Mouse (Mus musculus): ENCODE measurements around the gene Ccnd3. TPM values are rescaled to one million over a fixed set of nuclear protein-coding genes. Genes with fewer than 3 reads are reported as not detected.

Gene Ccnd3
- polyA plus RNA-seq, 1 experiment from 2014 or later: 214 TPM

DNA sequence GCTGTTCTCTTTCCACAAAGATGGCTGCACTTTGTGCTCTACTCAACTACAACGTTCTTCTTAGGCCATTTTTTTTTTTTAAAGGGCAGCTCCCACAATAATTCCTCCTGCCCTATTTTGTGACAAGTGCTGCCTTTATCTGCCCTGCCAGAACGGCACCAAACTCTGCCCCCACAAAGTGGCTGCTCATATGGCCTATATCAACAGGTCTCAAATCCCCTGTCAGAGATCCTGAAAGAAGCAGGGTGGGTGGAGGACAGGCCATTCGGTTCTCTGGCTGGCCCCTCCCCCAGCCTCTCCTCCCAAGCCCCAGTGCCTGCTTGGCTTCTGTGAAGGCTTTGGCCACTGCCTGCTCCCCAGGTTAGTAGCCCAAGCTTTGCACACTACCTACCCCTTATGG is 19.9 kb upstream of the Ccnd3 start:
- 7% methylated on average over 3 of the region's 3 CpGs for WGBS
- no peaks in the 10 kb centered on the region for H3K27me3 ChIP-seq (replicated peaks; ENCODE audit: insufficient read depth, low read length)
- no peak overlapping the region for H3K9ac ChIP-seq (replicated peaks; ENCODE audit: low read depth)
- no peak overlapping the region for H3K4me2 ChIP-seq (replicated peaks; ENCODE audit: low read depth, low read length)
- H3K9me3 ChIP-seq (ENCODE audit: low read length): no peaks in the 10 kb centered on the region
- ATAC-seq: no peak
- H3K36me3 ChIP-seq (ENCODE audit: insufficient read depth, low read length): peaks cover 19% of the 10 kb centered on the region
- no peaks in the 10 kb centered on the region for H3K4me1 ChIP-seq (ENCODE audit: insufficient read depth, low read depth, low read length)
- peak overlapping the region; percentile 49 for H3K27ac ChIP-seq (ENCODE audit: low read length)
- DNase-seq (ENCODE audit: low spot score): no peak
- no peak overlapping the region for H3K4me3 ChIP-seq (ENCODE audit: low read depth, low read length)
- TF ChIP-seq EP300 (IDR thresholded peaks at IDR 0.05) (no peak), CTCF (IDR thresholded peaks at IDR 0.05) (no peak)

GRCm38 (mm10) chr17:47485791-47486190 is 19.1 kb upstream of the Ccnd3 start:
- H3K4me3 ChIP-seq (ENCODE audit: low read depth, low read length): no peak overlapping the region
- WGBS: 49% methylated on average over 3 of the region's 3 CpGs
- H3K27ac ChIP-seq (ENCODE audit: low read length): no peak overlapping the region
- H3K36me3 ChIP-seq (ENCODE audit: insufficient read depth, low read length): peaks cover 26% of the 10 kb centered on the region
- TF ChIP-seq EP300 (IDR thresholded peaks at IDR 0.05): no peak
- TF ChIP-seq CTCF (IDR thresholded peaks at IDR 0.05): no peak
- H3K9me3 ChIP-seq (ENCODE audit: low read length): no peaks in the 10 kb centered on the region
- no peak overlapping the region for H3K4me2 ChIP-seq (replicated peaks; ENCODE audit: low read depth, low read length)
- DNase-seq (ENCODE audit: low spot score): peak; percentile 41
- H3K4me1 ChIP-seq (ENCODE audit: insufficient read depth, low read depth, low read length): no peaks in the 10 kb centered on the region
- no peak for ATAC-seq
- H3K9ac ChIP-seq (replicated peaks; ENCODE audit: low read depth): no peak overlapping the region
- H3K27me3 ChIP-seq (replicated peaks; ENCODE audit: insufficient read depth, low read length): no peaks in the 10 kb centered on the region

GRCm38 (mm10) chr17:47490791-47491190 is 14.1 kb upstream of the Ccnd3 start:
- H3K9me3 ChIP-seq (ENCODE audit: low read length): no peaks in the 10 kb centered on the region
- DNase-seq (ENCODE audit: low spot score): no peak
- no peak overlapping the region for H3K27ac ChIP-seq (ENCODE audit: low read length)
- H3K4me2 ChIP-seq (replicated peaks; ENCODE audit: low read depth, low read length): no peak overlapping the region
- no peak for ATAC-seq
- peak; percentile 28 for TF ChIP-seq CTCF (IDR thresholded peaks at IDR 0.05)
- no peak for TF ChIP-seq EP300 (IDR thresholded peaks at IDR 0.05)
- no peak overlapping the region for H3K4me3 ChIP-seq (ENCODE audit: low read depth, low read length)
- WGBS: 76% methylated on average over 9 of the region's 9 CpGs
- H3K27me3 ChIP-seq (replicated peaks; ENCODE audit: insufficient read depth, low read length): no peaks in the 10 kb centered on the region
- H3K9ac ChIP-seq (replicated peaks; ENCODE audit: low read depth): no peak overlapping the region
- peaks cover 63% of the 10 kb centered on the region for H3K36me3 ChIP-seq (ENCODE audit: insufficient read depth, low read length)
- H3K4me1 ChIP-seq (ENCODE audit: insufficient read depth, low read depth, low read length): no peaks in the 10 kb centered on the region

DNA sequence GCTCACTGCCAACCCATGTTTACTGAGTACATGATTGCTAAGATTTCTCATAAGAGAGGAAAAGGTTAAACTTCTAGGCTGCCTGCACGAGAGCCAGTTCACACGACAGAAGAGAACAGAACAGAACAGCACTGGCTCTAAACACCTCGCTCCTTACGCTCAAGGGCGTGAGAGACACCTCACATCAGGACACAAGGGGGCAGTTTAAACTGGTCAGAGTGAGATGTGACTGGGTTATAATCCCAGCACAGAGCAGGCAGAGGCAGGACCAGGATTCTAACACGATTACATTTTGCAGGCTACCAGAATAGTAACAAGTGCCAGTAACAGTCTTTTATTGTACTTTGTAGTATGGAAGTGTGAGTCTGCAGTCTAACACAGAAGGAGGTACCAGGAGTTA is 12.1 kb upstream of the Ccnd3 start:
- no peak overlapping the region for H3K4me3 ChIP-seq (ENCODE audit: low read depth, low read length)
- 67% methylated on average over 6 of the region's 6 CpGs for WGBS
- peaks cover 75% of the 10 kb centered on the region for H3K36me3 ChIP-seq (ENCODE audit: insufficient read depth, low read length)
- no peak for DNase-seq (ENCODE audit: low spot score)
- no peaks in the 10 kb centered on the region for H3K4me1 ChIP-seq (ENCODE audit: insufficient read depth, low read depth, low read length)
- no peaks in the 10 kb centered on the region for H3K27me3 ChIP-seq (replicated peaks; ENCODE audit: insufficient read depth, low read length)
- TF ChIP-seq CTCF (IDR thresholded peaks at IDR 0.05) (0 out of 2 replicates have a peak, but pooled peaks have one; percentile 8), EP300 (IDR thresholded peaks at IDR 0.05) (no peak)
- ATAC-seq: no peak
- no peak overlapping the region for H3K27ac ChIP-seq (ENCODE audit: low read length)
- H3K9ac ChIP-seq (replicated peaks; ENCODE audit: low read depth): no peak overlapping the region
- no peaks in the 10 kb centered on the region for H3K9me3 ChIP-seq (ENCODE audit: low read length)
- no peak overlapping the region for H3K4me2 ChIP-seq (replicated peaks; ENCODE audit: low read depth, low read length)

DNA sequence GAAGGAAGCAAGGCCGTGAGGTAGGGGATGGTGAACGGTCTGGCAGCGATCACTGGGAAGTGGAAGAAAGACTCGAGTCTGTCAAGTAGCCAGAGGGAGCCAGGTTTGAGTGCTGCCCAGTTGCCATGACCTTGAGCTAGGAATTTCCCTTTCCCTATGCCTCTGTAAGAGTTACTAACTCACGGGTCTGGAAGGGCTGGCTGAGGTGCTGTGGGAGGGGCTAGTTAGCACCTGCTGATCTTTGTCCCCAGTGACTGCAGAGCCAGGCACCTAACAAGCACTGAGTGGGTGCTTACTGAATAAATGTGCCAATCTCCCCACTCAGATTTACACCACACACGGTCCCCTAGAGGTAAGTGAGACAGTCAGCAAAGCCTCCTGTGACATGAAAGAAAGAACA is 11.2 kb upstream of the Ccnd3 start:
- H3K27me3 ChIP-seq (replicated peaks; ENCODE audit: insufficient read depth, low read length): no peaks in the 10 kb centered on the region
- 84% methylated on average over 6 of the region's 6 CpGs for WGBS
- no peak overlapping the region for H3K9ac ChIP-seq (replicated peaks; ENCODE audit: low read depth)
- TF ChIP-seq EP300 (IDR thresholded peaks at IDR 0.05): no peak
- TF ChIP-seq CTCF (IDR thresholded peaks at IDR 0.05): no peak
- peaks cover 75% of the 10 kb centered on the region for H3K36me3 ChIP-seq (ENCODE audit: insufficient read depth, low read length)
- ATAC-seq (no peak), DNase-seq (ENCODE audit: low spot score) (no peak)
- no peak overlapping the region for H3K27ac ChIP-seq (ENCODE audit: low read length)
- no peaks in the 10 kb centered on the region for H3K9me3 ChIP-seq (ENCODE audit: low read length)
- no peaks in the 10 kb centered on the region for H3K4me1 ChIP-seq (ENCODE audit: insufficient read depth, low read depth, low read length)
- no peak overlapping the region for H3K4me3 ChIP-seq (ENCODE audit: low read depth, low read length)
- no peak overlapping the region for H3K4me2 ChIP-seq (replicated peaks; ENCODE audit: low read depth, low read length)

GRCm38 (mm10) chr17:47494132-47494531 is 10.7 kb upstream of the Ccnd3 start:
- Histone ChIP-seq H3K27ac (ENCODE audit: low read length) (no peak overlapping the region), H3K4me1 (ENCODE audit: insufficient read depth, low read depth, low read length) (no peaks in the 10 kb centered on the region), H3K4me2 (replicated peaks; ENCODE audit: low read depth, low read length) (no peak overlapping the region), H3K9ac (replicated peaks; ENCODE audit: low read depth) (no peak overlapping the region), H3K4me3 (ENCODE audit: low read depth, low read length) (no peak overlapping the region), H3K27me3 (replicated peaks; ENCODE audit: insufficient read depth, low read length) (no peaks in the 10 kb centered on the region), H3K9me3 (ENCODE audit: low read length) (no peaks in the 10 kb centered on the region), H3K36me3 (ENCODE audit: insufficient read depth, low read length) (peaks cover 71% of the 10 kb centered on the region)
- WGBS: 90% methylated on average over 11 of the region's 11 CpGs
- no peak for DNase-seq (ENCODE audit: low spot score)
- no peak for ATAC-seq
- TF ChIP-seq EP300 (IDR thresholded peaks at IDR 0.05) (no peak), CTCF (IDR thresholded peaks at IDR 0.05) (no peak)

GRCm38 (mm10) chr17:47501531-47501930 is 3.3 kb upstream of the Ccnd3 start:
- no peak for ATAC-seq

More at GRCm38 (mm10) chr17:47501531-47501930, 3.3 kb upstream of the Ccnd3 start:
- no peaks in the 10 kb centered on the region for H3K9me3 ChIP-seq (ENCODE audit: low read length)
- H3K4me3 ChIP-seq (ENCODE audit: low read depth, low read length): peak overlapping the region; percentile 79
- H3K36me3 ChIP-seq (ENCODE audit: insufficient read depth, low read length): peaks cover 14% of the 10 kb centered on the region
- H3K4me2 ChIP-seq (replicated peaks; ENCODE audit: low read depth, low read length): peak overlapping the region; percentile 75
- peak overlapping the region; percentile 79 for H3K9ac ChIP-seq (replicated peaks; ENCODE audit: low read depth)
- 4% methylated on average over 11 of the region's 11 CpGs for WGBS
- H3K4me1 ChIP-seq (ENCODE audit: insufficient read depth, low read depth, low read length): peaks cover 29% of the 10 kb centered on the region
- DNase-seq (ENCODE audit: low spot score): no peak
- H3K27ac ChIP-seq (ENCODE audit: low read length): peak overlapping the region; percentile 88
- no peaks in the 10 kb centered on the region for H3K27me3 ChIP-seq (replicated peaks; ENCODE audit: insufficient read depth, low read length)
- TF ChIP-seq CTCF (IDR thresholded peaks at IDR 0.05) (no peak), EP300 (IDR thresholded peaks at IDR 0.05) (no peak)
